ENCODE assay signal across 8 mouse cellular contexts in the genomic region with DNA sequence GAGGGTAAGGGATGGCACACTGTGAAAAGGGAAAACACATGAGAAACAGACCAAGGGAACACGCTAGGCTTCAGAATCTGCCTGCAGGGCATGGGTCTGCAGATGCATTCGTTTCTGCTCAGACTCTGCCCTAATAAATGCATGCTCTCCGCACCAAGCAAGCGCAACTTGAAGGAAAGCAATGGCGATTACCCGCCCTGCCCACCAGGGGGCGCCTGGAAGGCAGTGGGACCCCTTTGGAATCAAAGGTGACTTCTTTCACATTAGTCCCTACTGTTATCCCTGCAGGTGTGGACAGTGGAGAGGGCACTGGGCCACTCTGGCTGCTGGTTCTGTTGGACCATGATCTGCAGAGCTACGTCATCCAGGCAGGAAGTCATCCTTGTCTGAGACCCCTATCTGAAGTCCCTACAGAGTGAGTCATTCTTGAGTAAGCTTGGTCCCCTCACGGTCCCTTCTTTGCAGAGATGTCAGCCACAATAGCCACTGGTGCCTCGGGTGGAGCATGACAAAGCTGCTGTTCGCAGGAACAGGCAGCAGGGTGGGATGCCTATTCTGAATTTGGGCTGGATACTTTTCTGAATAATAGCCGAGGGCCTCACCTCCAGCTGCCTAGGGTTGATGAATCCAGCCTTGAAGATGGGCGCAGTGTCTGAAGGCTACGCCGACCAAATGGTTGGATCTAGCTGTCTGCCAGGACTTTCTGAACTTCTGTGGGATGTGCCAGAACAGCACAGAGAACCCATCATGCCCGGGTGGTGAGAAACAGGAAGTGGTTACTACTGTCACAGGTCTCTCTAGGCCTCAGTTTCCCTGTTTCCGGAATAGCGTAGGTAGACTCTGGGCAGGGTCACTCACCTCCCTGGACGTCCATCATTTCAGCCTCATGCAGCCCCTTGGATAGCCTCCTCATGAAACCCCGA. TPM values are rescaled to one million over a fixed set of nuclear protein-coding genes. Genes with fewer than 3 reads are reported as not detected.
DNase-seq lines count a peak whose midpoint lies in the region; ATAC-seq and TF ChIP-seq lines count a peak whose summit lies in the region.

No protein-coding gene starts in this region.

- H3K4me1 ChIP-seq in midbrain, embryonic 14.5 days (ENCODE audit: control insufficient read depth, insufficient read depth, low read length): no peaks in the 10 kb centered on the region
- peaks cover 18% of the 10 kb centered on the region for H3K4me1 ChIP-seq in midbrain, embryonic 13.5 days (replicated peaks)
- H3K4me1 ChIP-seq in embryonic fibroblast, embryonic 13.5 days (ENCODE audit: control insufficient read depth, insufficient read depth, low read length): peaks cover 16% of the 10 kb centered on the region
- H3K4me1 ChIP-seq in kidney, embryonic 14.5 days (ENCODE audit: control insufficient read depth, insufficient read depth, low read length): peaks cover 24% of the 10 kb centered on the region

- H3K9me3 ChIP-seq in midbrain, embryonic 14.5 days (ENCODE audit: control insufficient read depth, low read length): no peaks in the 10 kb centered on the region
- no peaks in the 10 kb centered on the region for H3K9me3 ChIP-seq in midbrain, embryonic 13.5 days
- no peaks in the 10 kb centered on the region for H3K9me3 ChIP-seq in kidney, embryonic 14.5 days (ENCODE audit: control insufficient read depth, low read length)

- no peak for TF ChIP-seq POLR2A in embryonic fibroblast, embryonic 13.5 days (IDR thresholded peaks at IDR 0.05; ENCODE audit: low read depth, low read length)

- WGBS in midbrain, embryonic 14.5 days: 55% methylated on average over 20 of the region's 20 CpGs
- 59% methylated on average over 20 of the region's 20 CpGs for WGBS in midbrain, embryonic 13.5 days
- 57% methylated on average over 20 of the region's 20 CpGs for WGBS in kidney, embryonic 14.5 days

- no peaks in the 10 kb centered on the region for H3K27me3 ChIP-seq in midbrain, embryonic 14.5 days (ENCODE audit: control insufficient read depth, insufficient read depth, low read length)
- no peaks in the 10 kb centered on the region for H3K27me3 ChIP-seq in midbrain, embryonic 13.5 days
- no peaks in the 10 kb centered on the region for H3K27me3 ChIP-seq in kidney, embryonic 14.5 days (ENCODE audit: control insufficient read depth, insufficient read depth, low read length)

- no peak for ATAC-seq in midbrain, embryonic 14.5 days (ENCODE audit: low FRiP score, low TSS enrichment)
- no peak for ATAC-seq in midbrain, embryonic 13.5 days
- ATAC-seq in kidney, embryonic 14.5 days (ENCODE audit: low FRiP score, low TSS enrichment): 0 out of 2 replicates have a peak, but pooled peaks have one; percentile 7
- peak; percentile 65; the same call in 1 of the 2 replicates for ATAC-seq in megakaryocyte-erythroid progenitor cell, adult 5-6 weeks (replicated peaks; ENCODE audit: low FRiP score, low TSS enrichment, poor library complexity, severe bottlenecking)

- H3K27ac ChIP-seq in midbrain, embryonic 14.5 days (replicated peaks; ENCODE audit: low read depth, low read length): no peak overlapping the region
- H3K27ac ChIP-seq in midbrain, embryonic 13.5 days: no peak overlapping the region
- H3K27ac ChIP-seq in embryonic fibroblast, embryonic 13.5 days (ENCODE audit: insufficient read depth, low read length): peak overlapping the region; percentile 43; the same call in 1 of the 2 replicates
- H3K27ac ChIP-seq in kidney, embryonic 14.5 days (ENCODE audit: low read depth, low read length): no peak overlapping the region

- no peak overlapping the region for H3K9ac ChIP-seq in midbrain, embryonic 14.5 days (replicated peaks; ENCODE audit: low read length)
- no peak overlapping the region for H3K9ac ChIP-seq in midbrain, embryonic 13.5 days (replicated peaks)
- no peak overlapping the region for H3K9ac ChIP-seq in kidney, embryonic 14.5 days (ENCODE audit: low read depth, low read length)

- no peaks in the 10 kb centered on the region for H3K36me3 ChIP-seq in midbrain, embryonic 14.5 days (ENCODE audit: control insufficient read depth, insufficient read depth, low read length)
- H3K36me3 ChIP-seq in midbrain, embryonic 13.5 days: no peaks in the 10 kb centered on the region
- 0 out of 2 replicates have a peak, but pooled peaks cover 2% of the 10 kb centered on the region for H3K36me3 ChIP-seq in kidney, embryonic 14.5 days (ENCODE audit: control insufficient read depth, insufficient read depth, low read length)

- H3K4me3 ChIP-seq in midbrain, embryonic 14.5 days (replicated peaks; ENCODE audit: low read depth, low read length): no peak overlapping the region
- no peak overlapping the region for H3K4me3 ChIP-seq in midbrain, embryonic 13.5 days (replicated peaks)
- no peak overlapping the region for H3K4me3 ChIP-seq in embryonic fibroblast, embryonic 13.5 days (ENCODE audit: insufficient read depth, low read length)
- no peak overlapping the region for H3K4me3 ChIP-seq in kidney, embryonic 14.5 days (ENCODE audit: low read length)

- TF ChIP-seq CTCF in embryonic fibroblast, embryonic 13.5 days (IDR thresholded peaks at IDR 0.05; ENCODE audit: borderline replicate concordance, insufficient read depth, low read length): peak; percentile 46; the same call in 1 of the 2 replicates

- H3K4me2 ChIP-seq in midbrain, embryonic 14.5 days (ENCODE audit: low read length): no peak overlapping the region
- H3K4me2 ChIP-seq in midbrain, embryonic 13.5 days (replicated peaks): no peak overlapping the region
- no peak overlapping the region for H3K4me2 ChIP-seq in kidney, embryonic 14.5 days (replicated peaks; ENCODE audit: low read depth, low read length)

- DNase-seq in adrenal gland, adult 18-20 months (ENCODE audit: low spot score in 2 of 2): peak; percentile 35 to 63
- no peak for DNase-seq in adrenal gland, adult 8-10 months
- DNase-seq in midbrain, embryonic 14.5 days: peak; percentile 75
- peak; percentile 65 to 68 for DNase-seq in thymus, postnatal 36 days

RNA-seq across cellular contexts. Expression of a gene that starts 32.5 kb away (rescaled TPM):
- total RNA-seq in adrenal gland, adult 18-20 months (2021): 10 to 100 TPM; 21.3 to 32.1 TPM
- 10 to 100 TPM; 17.3 to 23.5 (median 19.4) TPM for total RNA-seq in adrenal gland, adult 8-10 months (2022)
- 28.0 and 29.4 TPM in 2 replicates for polyA plus RNA-seq in midbrain, embryonic 14.5 days (2014; fragmentation: Nextera tagmentation; extraction: Ambion mirVana)
- polyA plus RNA-seq in midbrain, embryonic 13.5 days (2015; fragmentation: Nextera tagmentation; extraction: Ambion mirVana): 25.3 and 25.5 TPM in 2 replicates
- polyA plus RNA-seq in embryonic fibroblast, embryonic 13.5 days (2011; ENCODE audit: insufficient read length, low read depth, missing spikeins): 11.3 and 11.6 TPM in 2 replicates
- 44.4 and 46.6 TPM in 2 replicates for polyA plus RNA-seq in kidney, embryonic 14.5 days (2014; fragmentation: Nextera tagmentation; extraction: Ambion mirVana)
- total RNA-seq in megakaryocyte-erythroid progenitor cell, adult 5-6 weeks (2014; fragmentation: Nextera tagmentation): 142 and 159 TPM in 2 replicates
- total RNA-seq in megakaryocyte-erythroid progenitor cell, adult 5-6 weeks (2017): 42.9 and 55.8 TPM in 2 replicates

RNA-seq across cellular contexts. Expression of a gene that starts 42.4 kb away (rescaled TPM):
- total RNA-seq in adrenal gland, adult 18-20 months (2021): 10 to 100 TPM; 18.4 to 30.0 TPM
- 10 to 100 TPM; 17.8 to 25.0 (median 21.1) TPM for total RNA-seq in adrenal gland, adult 8-10 months (2022)
- 8.1 and 13.6 TPM in 2 replicates for polyA plus RNA-seq in midbrain, embryonic 14.5 days (2014; fragmentation: Nextera tagmentation; extraction: Ambion mirVana)
- polyA plus RNA-seq in midbrain, embryonic 13.5 days (2015; fragmentation: Nextera tagmentation; extraction: Ambion mirVana): 7.3 and 9.3 TPM in 2 replicates
- polyA plus RNA-seq in embryonic fibroblast, embryonic 13.5 days (2011; ENCODE audit: insufficient read length, low read depth, missing spikeins): 116 and 122 TPM in 2 replicates
- 17.0 and 24.0 TPM in 2 replicates for polyA plus RNA-seq in kidney, embryonic 14.5 days (2014; fragmentation: Nextera tagmentation; extraction: Ambion mirVana)
- 1.3 and 1.4 TPM in 2 replicates for total RNA-seq in megakaryocyte-erythroid progenitor cell, adult 5-6 weeks (2014; fragmentation: Nextera tagmentation)
- total RNA-seq in megakaryocyte-erythroid progenitor cell, adult 5-6 weeks (2017): 0.91 and 1.4 TPM in 2 replicates

Comparison
In these comparisons a context has a peak if more than half of its experiments do, and no peak if none do; other contexts are left out.
1. ATAC-seq: peak in kidney, embryonic 14.5 days (single experiment) and megakaryocyte-erythroid progenitor cell, adult 5-6 weeks (single experiment); none in midbrain, embryonic 14.5 days (single experiment) and midbrain, embryonic 13.5 days (single experiment).